Comparison of ENCODE assay signal across 23 mouse cellular contexts in the genomic region with DNA sequence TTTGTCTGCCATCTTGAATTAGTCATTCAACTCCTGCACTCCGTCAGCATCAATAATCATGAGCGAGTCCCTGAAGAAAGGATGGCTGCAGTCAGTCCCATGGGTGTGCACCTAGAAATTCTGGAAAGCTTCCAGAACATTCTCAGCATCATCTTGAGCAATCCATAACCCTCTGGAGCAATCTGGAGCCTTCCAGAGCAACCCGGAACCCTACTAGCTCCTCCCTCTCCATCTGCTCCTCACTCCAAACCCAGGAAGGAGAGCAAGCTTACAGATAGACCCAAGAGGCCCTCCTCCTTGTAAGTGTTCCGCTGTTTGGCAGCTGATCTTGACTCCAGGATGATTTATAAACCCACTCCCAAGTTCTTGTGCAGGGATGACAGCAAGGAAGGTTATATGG. TPM values are rescaled to one million over a fixed set of nuclear protein-coding genes. Genes with fewer than 3 reads are reported as not detected.
DNase-seq lines count a peak whose midpoint lies in the region; ATAC-seq lines count a peak whose summit lies in the region.
"Had no signal": no experiment of that assay in that cellular context is flagged by ENCODE, and none has a peak within 500 bp of the region (broad histone marks: within the 10 kb centered on the region; RNA-seq: fewer than 3 reads in every experiment).

No protein-coding gene starts in this region.

- H3K9me3 ChIP-seq in midbrain, embryonic 11.5 days (ENCODE audit: control insufficient read depth, low read length) = no peaks in the 10 kb centered on the region
- no peaks in the 10 kb centered on the region for H3K9me3 ChIP-seq in midbrain, embryonic 13.5 days
- H3K9me3 ChIP-seq: embryonic facial prominence, embryonic 12.5 days; heart, embryonic 10.5 days; intestine, embryonic 15.5 days had no signal

- H3K4me2 ChIP-seq in midbrain, embryonic 11.5 days = no peak overlapping the region
- H3K4me2 ChIP-seq in midbrain, embryonic 13.5 days (replicated peaks) = no peak overlapping the region
- H3K4me2 ChIP-seq: embryonic facial prominence, embryonic 12.5 days; hindbrain, embryonic 14.5 days; intestine, embryonic 15.5 days had no signal

- no peak for ATAC-seq in cerebellum, adult (ENCODE audit: insufficient number of reproducible peaks, low FRiP score, low TSS enrichment)
- ATAC-seq in midbrain, embryonic 11.5 days (ENCODE audit: low FRiP score) = no peak
- no peak for ATAC-seq in midbrain, embryonic 13.5 days
- no peak for ATAC-seq in megakaryocyte, adult 5-6 weeks (ENCODE audit: poor library complexity, severe bottlenecking)
- ATAC-seq: CD4-positive, CD25-positive, alpha-beta regulatory T cell, adult 4 months; forebrain, embryonic 16.5 days; intestine, embryonic 15.5 days had no signal

- H3K9ac ChIP-seq in midbrain, embryonic 11.5 days (ENCODE audit: low read length) = no peak overlapping the region
- H3K9ac ChIP-seq in midbrain, embryonic 13.5 days (replicated peaks) = no peak overlapping the region
- H3K9ac ChIP-seq: embryonic facial prominence, embryonic 12.5 days; hindbrain, embryonic 14.5 days; intestine, embryonic 15.5 days had no signal

- no peak overlapping the region for H3K4me3 ChIP-seq in midbrain, embryonic 11.5 days (ENCODE audit: low read depth, low read length)
- no peak overlapping the region for H3K4me3 ChIP-seq in midbrain, embryonic 13.5 days (replicated peaks)
- H3K4me3 ChIP-seq: embryonic facial prominence, embryonic 12.5 days; heart, embryonic 10.5 days; intestine, embryonic 15.5 days had no signal

- peak; percentile 70 for DNase-seq in cerebellum, adult 11-12 months
- DNase-seq in cerebellum, adult 11 months = no peak
- peak; percentile 74 for DNase-seq in cerebellum, adult 9-11 months
- DNase-seq in midbrain, embryonic 11.5 days (ENCODE audit: low spot score, missing footprints) = peak; percentile 54
- DNase-seq: adrenal gland, adult 8-10 months; adrenal gland, postnatal 36 days; B cell, adult 2 months; gastrocnemius, postnatal 10 days; heart, adult 18-20 months; heart, postnatal 10 days; heart, postnatal 4 days; kidney, adult 18-20 months had no signal

- H3K27ac ChIP-seq in midbrain, embryonic 11.5 days (ENCODE audit: low read depth, low read length) = no peak overlapping the region
- no peak overlapping the region for H3K27ac ChIP-seq in midbrain, embryonic 13.5 days
- H3K27ac ChIP-seq: embryonic facial prominence, embryonic 12.5 days; heart, embryonic 10.5 days; hindbrain, embryonic 14.5 days; intestine, embryonic 15.5 days had no signal

- H3K27me3 ChIP-seq in midbrain, embryonic 11.5 days (ENCODE audit: control insufficient read depth, insufficient read depth, low read length) = no peaks in the 10 kb centered on the region
- H3K27me3 ChIP-seq in midbrain, embryonic 13.5 days = peaks cover 5% of the 10 kb centered on the region; the same call in 1 of the 2 replicates
- H3K27me3 ChIP-seq: embryonic facial prominence, embryonic 12.5 days; intestine, embryonic 15.5 days had no signal

- H3K4me1 ChIP-seq in midbrain, embryonic 11.5 days (ENCODE audit: control insufficient read depth, insufficient read depth, low read length) = peaks cover 39% of the 10 kb centered on the region
- peaks cover 55% of the 10 kb centered on the region for H3K4me1 ChIP-seq in midbrain, embryonic 13.5 days (replicated peaks)
- H3K4me1 ChIP-seq: embryonic facial prominence, embryonic 12.5 days; intestine, embryonic 15.5 days had no signal

- no peaks in the 10 kb centered on the region for H3K36me3 ChIP-seq in midbrain, embryonic 11.5 days (ENCODE audit: control insufficient read depth, insufficient read depth, low read length)
- no peaks in the 10 kb centered on the region for H3K36me3 ChIP-seq in midbrain, embryonic 13.5 days
- H3K36me3 ChIP-seq: embryonic facial prominence, embryonic 12.5 days; G1E; heart, embryonic 10.5 days; intestine, embryonic 15.5 days had no signal

- WGBS in midbrain, embryonic 11.5 days = 90% methylated on average over 4 of the region's 4 CpGs
- WGBS in midbrain, embryonic 13.5 days = 85% methylated on average over 4 of the region's 4 CpGs

RNA-seq across cellular contexts. Expression of gene Rbfox3, which starts 17.2 kb away (rescaled TPM):
- polyA plus RNA-seq in midbrain, embryonic 11.5 days (2014; fragmentation: Nextera tagmentation; extraction: Ambion mirVana) = 7.1 and 8.2 TPM in 2 replicates
- polyA plus RNA-seq in midbrain, embryonic 13.5 days (2015; fragmentation: Nextera tagmentation; extraction: Ambion mirVana) = 28.2 and 29.9 TPM in 2 replicates
- total RNA-seq in megakaryocyte, adult 5-6 weeks (2015) = not detected in 2 replicates
- not detected in 2 replicates for total RNA-seq in megakaryocyte, adult 5-6 weeks (2017)
- total RNA-seq: common myeloid progenitor, adult 5-6 weeks had no signal
- polyA plus RNA-seq: CD4-positive, CD25-positive, alpha-beta regulatory T cell, adult 4 months; G1E had no signal
